Mouse (Mus musculus): ENCODE results near the gene Htr1d. TPM values are rescaled to one million over a fixed set of nuclear protein-coding genes. Genes with fewer than 3 reads are reported as not detected.

Gene Htr1d
- polyA plus RNA-seq, 1 experiment from 2014 or later = not detected

DNA sequence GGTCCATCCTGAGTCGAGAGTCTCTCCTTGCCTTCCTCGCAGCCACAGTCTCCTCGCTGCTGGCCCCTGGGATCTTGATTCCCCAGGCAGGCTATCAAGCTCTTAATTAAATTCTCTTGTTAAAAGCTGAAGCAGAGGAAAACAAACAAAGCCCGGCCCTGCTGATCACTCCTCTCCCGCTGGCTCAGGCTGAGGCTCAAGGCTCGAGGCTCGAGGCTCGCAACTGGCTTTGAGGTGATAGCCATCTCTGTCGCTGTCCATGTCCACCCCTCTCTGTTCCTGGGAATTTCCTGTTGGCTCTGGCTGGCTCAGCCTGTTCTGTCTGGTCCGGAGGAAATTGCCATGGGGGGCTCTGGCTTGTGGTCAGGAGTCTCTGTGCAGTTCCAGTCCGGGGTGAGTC, 4.4 kb upstream of the Htr1d start:
- no peak overlapping the region for H3K4me2 ChIP-seq (ENCODE audit: low read depth, low read length)
- no peak overlapping the region for H3K27ac ChIP-seq (ENCODE audit: low read length)
- H3K4me3 ChIP-seq (ENCODE audit: low read depth, low read length) = no peak overlapping the region
- H3K36me3 ChIP-seq (ENCODE audit: control insufficient read depth, insufficient read depth) = no peaks in the 10 kb centered on the region
- H3K4me1 ChIP-seq (ENCODE audit: control insufficient read depth, low read depth, low read length) = no peaks in the 10 kb centered on the region
- WGBS (ENCODE audit: insufficient replicate concordance) = 14% methylated on average over 11 of the region's 11 CpGs
- no peak overlapping the region for H3K9ac ChIP-seq (ENCODE audit: low read depth, low read length)
- no peak for ATAC-seq (ENCODE audit: low read depth)
- no peaks in the 10 kb centered on the region for H3K9me3 ChIP-seq (replicated peaks; ENCODE audit: control insufficient read depth, low read length)
- H3K27me3 ChIP-seq (ENCODE audit: control insufficient read depth, insufficient read depth, low read depth, low read length) = peaks cover 12% of the 10 kb centered on the region

DNA sequence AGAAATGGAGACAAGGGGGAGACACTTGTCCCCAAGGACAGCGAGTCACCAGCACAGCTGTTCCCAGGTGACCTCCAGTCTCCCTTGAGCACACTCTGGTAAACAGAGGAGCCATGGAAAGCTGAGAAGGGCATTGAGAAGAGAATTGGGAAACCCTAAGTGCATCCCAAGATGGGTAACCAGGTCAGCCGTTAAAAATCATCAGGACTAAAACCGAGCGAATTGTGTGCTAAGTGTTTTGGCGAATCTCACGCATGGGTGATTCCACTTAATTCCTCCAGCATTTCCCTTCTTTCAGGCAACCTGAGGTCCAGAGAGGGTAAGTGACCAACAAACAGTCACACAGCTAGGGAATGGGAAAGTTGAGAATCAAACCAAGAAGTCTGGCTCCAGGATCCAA, 3.9 kb upstream of the Htr1d start:
- H3K4me3 ChIP-seq (ENCODE audit: low read depth, low read length) = no peak overlapping the region
- no peaks in the 10 kb centered on the region for H3K36me3 ChIP-seq (ENCODE audit: control insufficient read depth, insufficient read depth)
- H3K27ac ChIP-seq (ENCODE audit: low read length) = no peak overlapping the region
- H3K9me3 ChIP-seq (replicated peaks; ENCODE audit: control insufficient read depth, low read length) = no peaks in the 10 kb centered on the region
- no peak overlapping the region for H3K9ac ChIP-seq (ENCODE audit: low read depth, low read length)
- H3K27me3 ChIP-seq (ENCODE audit: control insufficient read depth, insufficient read depth, low read depth, low read length) = peaks cover 16% of the 10 kb centered on the region
- H3K4me2 ChIP-seq (ENCODE audit: low read depth, low read length) = no peak overlapping the region
- 64% methylated on average over 6 of the region's 6 CpGs for WGBS (ENCODE audit: insufficient replicate concordance)
- ATAC-seq (ENCODE audit: low read depth) = no peak
- H3K4me1 ChIP-seq (ENCODE audit: control insufficient read depth, low read depth, low read length) = peaks cover 2% of the 10 kb centered on the region

DNA sequence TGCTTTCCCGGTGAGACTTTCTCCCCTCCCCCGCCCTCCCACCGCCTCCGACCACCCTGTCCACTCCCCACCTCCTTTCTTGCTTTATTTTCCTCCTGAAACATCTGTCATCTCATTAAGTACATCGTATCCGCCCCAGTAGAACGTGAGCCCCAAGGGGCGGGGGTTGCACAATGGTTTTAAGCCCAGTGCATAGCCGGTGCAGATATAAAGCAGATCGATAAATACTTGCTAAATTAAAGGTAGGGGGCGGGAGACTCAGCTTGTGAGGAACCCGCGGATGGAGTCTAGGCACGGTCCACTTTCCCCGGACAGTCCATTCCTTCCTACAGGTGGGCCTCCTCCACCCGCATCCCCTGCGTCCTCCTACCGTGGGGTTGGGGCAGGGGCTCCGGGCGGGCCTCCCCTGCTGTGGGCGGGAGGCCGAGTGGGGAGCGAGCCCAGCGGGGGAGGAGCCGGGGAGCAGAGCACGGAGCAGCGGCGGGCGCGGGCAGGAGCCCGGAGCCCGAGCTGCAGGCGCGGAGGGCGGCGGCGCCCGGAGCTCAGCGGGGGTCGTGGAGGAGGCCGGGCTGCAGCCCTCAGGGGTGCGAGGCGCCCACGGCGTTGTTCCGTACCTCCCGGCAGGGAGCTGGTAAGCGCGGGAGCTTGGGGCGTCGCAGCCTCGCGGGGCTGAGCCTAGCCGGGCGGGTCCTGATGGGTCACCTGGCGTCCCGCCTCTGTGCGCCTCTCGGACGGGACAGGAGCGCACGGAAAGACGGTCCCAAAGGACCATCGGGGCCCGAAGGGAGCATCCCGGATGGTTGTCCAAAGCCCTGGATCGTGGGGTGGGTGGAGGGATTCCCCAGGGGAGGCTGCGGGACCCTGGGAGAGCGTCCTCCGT, 1.0 kb downstream of the Htr1d start:
- Histone ChIP-seq H3K4me2 (ENCODE audit: low read depth, low read length) (peak overlapping the region; percentile 63), H3K4me3 (ENCODE audit: low read depth, low read length) (peak overlapping the region; percentile 43), H3K27ac (ENCODE audit: low read length) (no peak overlapping the region), H3K9ac (ENCODE audit: low read depth, low read length) (no peak overlapping the region), H3K27me3 (ENCODE audit: control insufficient read depth, insufficient read depth, low read depth, low read length) (peaks cover 39% of the 10 kb centered on the region), H3K36me3 (ENCODE audit: control insufficient read depth, insufficient read depth) (no peaks in the 10 kb centered on the region), H3K9me3 (replicated peaks; ENCODE audit: control insufficient read depth, low read length) (no peaks in the 10 kb centered on the region), H3K4me1 (ENCODE audit: control insufficient read depth, low read depth, low read length) (peaks cover 2% of the 10 kb centered on the region)
- ATAC-seq (ENCODE audit: low read depth) = no peak
- 1% methylated on average over 70 of the region's 70 CpGs for WGBS (ENCODE audit: insufficient replicate concordance)

DNA sequence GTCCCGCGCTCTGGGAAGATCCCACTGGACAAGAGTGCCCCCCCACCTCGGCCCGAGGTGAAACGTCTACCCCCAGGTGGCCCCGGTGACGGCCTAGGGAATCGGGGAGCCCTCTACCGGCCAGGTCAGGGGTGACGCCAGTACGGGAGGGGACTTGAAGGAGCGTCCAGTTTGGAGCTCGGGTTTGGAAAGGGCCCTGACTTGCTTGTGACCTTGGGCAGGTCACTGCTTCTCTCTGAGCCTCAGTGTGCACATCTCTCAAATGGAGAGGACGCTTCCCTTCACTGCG, 1.6 kb downstream of the Htr1d start:
- Histone ChIP-seq H3K4me2 (ENCODE audit: low read depth, low read length) (peak overlapping the region; percentile 63), H3K4me1 (ENCODE audit: control insufficient read depth, low read depth, low read length) (peaks cover 2% of the 10 kb centered on the region), H3K4me3 (ENCODE audit: low read depth, low read length) (peak overlapping the region; percentile 43), H3K9ac (ENCODE audit: low read depth, low read length) (no peak overlapping the region), H3K9me3 (replicated peaks; ENCODE audit: control insufficient read depth, low read length) (no peaks in the 10 kb centered on the region), H3K27me3 (ENCODE audit: control insufficient read depth, insufficient read depth, low read depth, low read length) (peaks cover 39% of the 10 kb centered on the region), H3K36me3 (ENCODE audit: control insufficient read depth, insufficient read depth) (no peaks in the 10 kb centered on the region), H3K27ac (ENCODE audit: low read length) (no peak overlapping the region)
- ATAC-seq (ENCODE audit: low read depth) = no peak
- WGBS (ENCODE audit: insufficient replicate concordance) = 3% methylated on average over 15 of the region's 15 CpGs

DNA sequence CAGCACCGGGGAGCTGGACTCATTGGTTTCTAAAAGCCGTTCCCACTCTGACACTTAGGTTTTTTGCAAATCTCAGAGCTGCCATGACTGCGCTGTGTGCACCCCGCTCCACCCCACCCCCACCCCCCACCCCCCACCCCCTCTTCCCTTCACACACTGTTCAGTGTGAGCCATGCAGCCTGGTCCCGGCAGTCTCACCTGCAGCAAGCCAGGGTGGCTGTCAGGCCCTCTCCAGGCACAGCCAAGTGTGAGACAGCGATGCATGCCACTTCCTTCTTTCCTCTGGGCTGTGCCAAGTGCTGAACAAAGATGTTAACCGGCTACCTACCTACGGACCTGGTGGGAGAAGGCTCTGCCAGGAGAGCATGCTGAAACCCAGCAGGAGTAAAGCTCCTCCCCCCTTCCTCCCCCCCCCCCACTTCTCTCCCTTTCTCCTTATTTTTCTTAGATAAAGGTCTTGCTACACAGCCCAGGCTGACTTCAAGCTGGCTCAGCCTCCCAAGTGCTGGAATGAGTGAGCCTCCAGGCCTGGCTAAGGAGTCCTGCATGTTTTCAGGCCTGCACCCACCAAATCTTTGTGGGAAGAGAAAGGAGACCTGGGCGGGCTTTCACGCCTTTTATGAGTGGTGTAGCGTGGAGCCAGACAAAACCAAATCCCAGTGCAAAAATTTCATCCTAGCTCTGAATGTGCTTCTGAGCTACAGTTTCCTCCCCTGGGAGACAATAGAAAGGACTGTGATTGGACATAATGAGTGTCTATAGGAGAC, 7.5 kb downstream of the Htr1d start:
- no peak overlapping the region for H3K4me2 ChIP-seq (ENCODE audit: low read depth, low read length)
- no peak overlapping the region for H3K4me3 ChIP-seq (ENCODE audit: low read depth, low read length)
- no peaks in the 10 kb centered on the region for H3K36me3 ChIP-seq (ENCODE audit: control insufficient read depth, insufficient read depth)
- ATAC-seq (ENCODE audit: low read depth) = no peak
- WGBS (ENCODE audit: insufficient replicate concordance) = 46% methylated on average over 11 of the region's 11 CpGs
- H3K27me3 ChIP-seq (ENCODE audit: control insufficient read depth, insufficient read depth, low read depth, low read length) = peaks cover 10% of the 10 kb centered on the region
- no peaks in the 10 kb centered on the region for H3K4me1 ChIP-seq (ENCODE audit: control insufficient read depth, low read depth, low read length)
- H3K9ac ChIP-seq (ENCODE audit: low read depth, low read length) = no peak overlapping the region
- no peak overlapping the region for H3K27ac ChIP-seq (ENCODE audit: low read length)
- H3K9me3 ChIP-seq (replicated peaks; ENCODE audit: control insufficient read depth, low read length) = no peaks in the 10 kb centered on the region

DNA sequence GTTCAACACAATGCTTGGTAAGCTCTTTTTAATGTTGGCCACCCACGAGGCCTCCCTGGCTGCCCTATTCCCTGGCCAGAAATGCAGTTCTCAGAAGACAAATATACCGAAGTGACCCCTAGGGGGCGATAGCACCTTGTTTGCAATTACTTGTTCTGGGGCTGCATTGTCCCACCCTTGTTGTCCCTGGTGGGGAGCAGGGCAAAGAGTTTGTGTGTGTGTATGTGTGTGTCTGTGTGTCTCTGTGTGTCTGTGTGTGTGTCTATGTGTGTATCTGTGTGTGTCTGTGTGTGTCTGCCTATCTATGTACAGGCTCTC, 8.0 kb downstream of the Htr1d start:
- Histone ChIP-seq H3K36me3 (ENCODE audit: control insufficient read depth, insufficient read depth) (no peaks in the 10 kb centered on the region), H3K27me3 (ENCODE audit: control insufficient read depth, insufficient read depth, low read depth, low read length) (peaks cover 5% of the 10 kb centered on the region), H3K4me1 (ENCODE audit: control insufficient read depth, low read depth, low read length) (no peaks in the 10 kb centered on the region), H3K27ac (ENCODE audit: low read length) (no peak overlapping the region), H3K4me2 (ENCODE audit: low read depth, low read length) (no peak overlapping the region), H3K9ac (ENCODE audit: low read depth, low read length) (no peak overlapping the region), H3K9me3 (replicated peaks; ENCODE audit: control insufficient read depth, low read length) (no peaks in the 10 kb centered on the region), H3K4me3 (ENCODE audit: low read depth, low read length) (no peak overlapping the region)
- no peak for ATAC-seq (ENCODE audit: low read depth)
- 2% methylated on average over 3 of the region's 3 CpGs for WGBS (ENCODE audit: insufficient replicate concordance)

DNA sequence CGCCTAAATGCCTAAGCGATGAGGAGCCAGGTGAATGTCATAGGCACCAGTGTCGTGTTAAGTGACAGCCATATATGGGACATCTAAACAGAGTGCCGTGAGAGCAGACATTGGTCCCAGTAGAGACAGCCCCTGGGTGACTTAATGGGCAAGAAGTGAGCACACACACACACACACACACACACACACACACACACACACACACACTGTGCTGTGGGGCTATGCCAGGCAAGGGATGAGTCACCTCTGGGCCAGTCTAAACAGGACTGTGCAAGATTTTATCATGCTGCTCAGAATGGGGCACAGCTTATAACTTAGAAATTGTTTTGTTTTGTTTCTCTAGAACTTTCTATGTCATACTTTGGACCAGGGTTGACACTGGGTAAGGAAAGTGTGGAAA, 10.7 kb downstream of the Htr1d start:
- Histone ChIP-seq H3K36me3 (ENCODE audit: control insufficient read depth, insufficient read depth) (no peaks in the 10 kb centered on the region), H3K4me1 (ENCODE audit: control insufficient read depth, low read depth, low read length) (no peaks in the 10 kb centered on the region), H3K9ac (ENCODE audit: low read depth, low read length) (no peak overlapping the region), H3K4me2 (ENCODE audit: low read depth, low read length) (no peak overlapping the region), H3K27ac (ENCODE audit: low read length) (no peak overlapping the region), H3K27me3 (ENCODE audit: control insufficient read depth, insufficient read depth, low read depth, low read length) (no peaks in the 10 kb centered on the region), H3K4me3 (ENCODE audit: low read depth, low read length) (no peak overlapping the region), H3K9me3 (replicated peaks; ENCODE audit: control insufficient read depth, low read length) (no peaks in the 10 kb centered on the region)
- ATAC-seq (ENCODE audit: low read depth) = no peak
- WGBS (ENCODE audit: insufficient replicate concordance) = 76% methylated on average over 4 of the region's 4 CpGs

DNA sequence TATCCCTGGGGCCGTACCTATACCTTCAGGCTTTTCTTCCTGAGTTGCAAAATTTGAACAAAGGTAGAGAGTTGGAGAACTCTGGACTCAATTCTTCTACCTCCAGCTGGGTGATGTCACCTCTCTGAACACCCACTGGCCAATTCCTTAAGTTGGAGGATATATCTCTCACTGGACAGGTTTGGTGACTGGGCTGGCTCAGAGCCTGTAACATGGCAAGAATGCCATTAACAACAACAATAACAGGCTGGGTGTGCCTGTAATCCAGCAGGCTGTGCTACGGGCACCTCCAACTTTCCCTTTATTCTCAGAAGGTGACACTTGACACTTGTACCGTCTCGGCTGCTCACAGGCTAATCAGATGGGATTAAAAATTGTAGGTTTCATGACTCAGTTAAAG, 15.8 kb downstream of the Htr1d start:
- no peaks in the 10 kb centered on the region for H3K27me3 ChIP-seq (ENCODE audit: control insufficient read depth, insufficient read depth, low read depth, low read length)
- ATAC-seq (ENCODE audit: low read depth) = no peak
- no peaks in the 10 kb centered on the region for H3K4me1 ChIP-seq (ENCODE audit: control insufficient read depth, low read depth, low read length)
- no peak overlapping the region for H3K4me2 ChIP-seq (ENCODE audit: low read depth, low read length)
- no peak overlapping the region for H3K27ac ChIP-seq (ENCODE audit: low read length)
- H3K36me3 ChIP-seq (ENCODE audit: control insufficient read depth, insufficient read depth) = no peaks in the 10 kb centered on the region
- H3K9ac ChIP-seq (ENCODE audit: low read depth, low read length) = no peak overlapping the region
- no peaks in the 10 kb centered on the region for H3K9me3 ChIP-seq (replicated peaks; ENCODE audit: control insufficient read depth, low read length)
- WGBS (ENCODE audit: insufficient replicate concordance) = 63% methylated on average over 4 of the region's 4 CpGs
- H3K4me3 ChIP-seq (ENCODE audit: low read depth, low read length) = no peak overlapping the region

DNA sequence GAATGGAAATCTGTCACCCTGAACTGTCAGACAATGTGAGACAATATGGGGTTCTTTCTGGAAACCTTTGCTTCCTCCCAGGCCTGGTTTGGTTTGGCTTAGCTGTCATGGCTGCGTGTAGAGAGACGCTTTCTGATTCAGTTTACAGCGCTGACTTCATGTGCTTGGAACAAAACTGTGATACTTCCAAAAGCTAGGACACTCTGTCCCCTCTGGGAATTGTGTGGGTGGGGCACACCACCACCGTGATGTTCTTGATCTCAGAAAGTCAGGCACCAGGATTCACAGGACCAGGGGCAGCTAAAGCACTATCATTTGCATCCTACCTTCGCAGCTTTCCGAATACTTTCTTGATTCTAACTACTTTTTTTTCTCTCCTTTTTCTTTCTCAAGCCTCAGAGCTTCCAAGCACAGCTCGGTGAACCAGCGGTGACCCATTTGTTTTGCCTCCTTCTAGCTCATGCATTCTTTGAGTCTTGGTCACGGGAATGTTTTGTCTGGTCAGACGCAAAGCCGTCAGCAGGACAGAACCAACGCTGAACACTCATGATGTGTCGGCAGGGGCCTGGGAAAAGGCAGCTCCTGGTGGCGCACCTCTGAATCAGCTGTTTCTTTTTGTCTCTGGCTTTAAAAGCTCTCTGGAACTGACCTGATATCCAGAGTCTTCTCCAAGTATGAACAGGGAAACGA, 18.2 kb downstream of the Htr1d start:
- 71% methylated on average over 15 of the region's 15 CpGs for WGBS (ENCODE audit: insufficient replicate concordance)
- ATAC-seq (ENCODE audit: low read depth) = no peak
- Histone ChIP-seq H3K27me3 (ENCODE audit: control insufficient read depth, insufficient read depth, low read depth, low read length) (no peaks in the 10 kb centered on the region), H3K36me3 (ENCODE audit: control insufficient read depth, insufficient read depth) (no peaks in the 10 kb centered on the region), H3K9ac (ENCODE audit: low read depth, low read length) (no peak overlapping the region), H3K4me2 (ENCODE audit: low read depth, low read length) (no peak overlapping the region), H3K9me3 (replicated peaks; ENCODE audit: control insufficient read depth, low read length) (no peaks in the 10 kb centered on the region), H3K27ac (ENCODE audit: low read length) (no peak overlapping the region), H3K4me1 (ENCODE audit: control insufficient read depth, low read depth, low read length) (no peaks in the 10 kb centered on the region), H3K4me3 (ENCODE audit: low read depth, low read length) (no peak overlapping the region)
